Mouse (Mus musculus) hindlimb bud, embryonic 11.5 days (tissue): ENCODE data around the gene Appl1.
"Not testable (repeated sequence)": the region's sequence is repeated elsewhere in the genome, so short reads cannot be mapped to it uniquely, and the experiment has no call there.

Experiments
- DNase-seq: peaks from one replicate; pipeline ENCODE4 v3.0.0-alpha.2; 2012; ENCODE audit warnings: low read depth, low spot score; ENCODE audit errors: extremely low spot score

Appl1 gene

GRCm38 (mm10) chr14:26969856-26970407 is 1.1 kb downstream of the Appl1 start:
- no peak for DNase-seq

GRCm38 (mm10) chr14:26969164-26969563 is 1.9 kb downstream of the Appl1 start:
- no peak for DNase-seq

GRCm38 (mm10) chr14:26960518-26960917 is 10.5 kb downstream of the Appl1 start:
- no peak for DNase-seq

GRCm38 (mm10) chr14:26956139-26956538 is 14.9 kb downstream of the Appl1 start:
- DNase-seq: not testable (repeated sequence)

- no peak for DNase-seq
These were observed 35.5 kb downstream of the Appl1 start for GRCm38 (mm10) chr14:26935558-26935957.

- no peak for DNase-seq
These were observed 36.1 kb downstream of the Appl1 start for GRCm38 (mm10) chr14:26934891-26935290.

GRCm38 (mm10) chr14:26923702-26924421 is 47.2 kb downstream of the Appl1 start:
- no peak for DNase-seq

GRCm38 (mm10) chr14:26919310-26919709 is 51.7 kb downstream of the Appl1 start:
- DNase-seq: no peak

GRCm38 (mm10) chr14:26913681-26914268 is 57.3 kb downstream of the Appl1 start:
- DNase-seq: no peak

GRCm38 (mm10) chr14:26911826-26912225 is 59.2 kb downstream of the Appl1 start:
- DNase-seq: no peak

GRCm38 (mm10) chr14:26911201-26911600 is 59.8 kb downstream of the Appl1 start:
- DNase-seq: no peak

- DNase-seq: not testable (repeated sequence)
These were observed 60.6 kb downstream of the Appl1 start for GRCm38 (mm10) chr14:26910461-26910860.

GRCm38 (mm10) chr14:26907401-26907800 is 63.6 kb downstream of the Appl1 start:
- no peak for DNase-seq

- DNase-seq: no peak
These were observed 70.1 kb downstream of the Appl1 start for GRCm38 (mm10) chr14:26900893-26901292.

GRCm38 (mm10) chr14:26899490-26899889 is 71.5 kb downstream of the Appl1 start:
- no peak for DNase-seq

- DNase-seq: no peak
These were observed 76.6 kb downstream of the Appl1 start, which contains the start of gene Asb14 for GRCm38 (mm10) chr14:26894392-26894791. Gene Asb14 (plus strand): TSS chr14:26894557.

- no peak for DNase-seq
These were observed 80.3 kb downstream of the Appl1 start for GRCm38 (mm10) chr14:26890777-26891176.

- DNase-seq: no peak
These were observed 83.8 kb downstream of the Appl1 start for GRCm38 (mm10) chr14:26887244-26887643.

GRCm38 (mm10) chr14:26881700-26882099 is 89.3 kb downstream of the Appl1 start:
- no peak for DNase-seq

- DNase-seq: no peak
These were observed 91.1 kb downstream of the Appl1 start for GRCm38 (mm10) chr14:26879976-26880375.

GRCm38 (mm10) chr14:26878756-26879155 is 92.3 kb downstream of the Appl1 start:
- DNase-seq: no peak
